Mouse (Mus musculus) myocyte (in vitro differentiated cells): ENCODE data around the gene Bub1. TPM values are rescaled to one million over a fixed set of nuclear protein-coding genes. Genes with fewer than 3 reads are reported as not detected.

ENCODE experiments used
- H3K27me3 ChIP-seq: one replicate; pipeline ENCODE4 v1.6.1; 2011; ENCODE audit not compliant: control insufficient read depth, insufficient read depth, insufficient read length
- H3K36me3 ChIP-seq: one replicate; pipeline ENCODE4 v1.6.1; 2011; ENCODE audit not compliant: control insufficient read depth, insufficient read depth
- H3K4me2 ChIP-seq: one replicate; pipeline ENCODE4 v1.6.1; 2011; ENCODE audit warnings: low read depth, control low read depth
- H3K4me3 ChIP-seq: one replicate; pipeline ENCODE4 v1.5.1; 2011; ENCODE audit warnings: mild to moderate bottlenecking, control low read depth, moderate library complexity
- H3K79me2 ChIP-seq: one replicate; pipeline ENCODE4 v1.6.1; 2011; ENCODE audit not compliant: control insufficient read depth, insufficient read depth
- H3ac ChIP-seq: one replicate; pipeline ENCODE4 v1.6.1; 2011; ENCODE audit not compliant: control insufficient read depth, insufficient read length
- CEBPB ChIP-seq: IDR thresholded peaks from 2 replicates; pipeline ENCODE4 v1.6.1; 2011; ENCODE audit warnings: mild to moderate bottlenecking, moderate library complexity; ENCODE audit not compliant: poor library complexity, insufficient read depth, severe bottlenecking
- E2F4 ChIP-seq: IDR thresholded peaks from one replicate; pipeline ENCODE4 v1.6.1; 2011; ENCODE audit warnings: mild to moderate bottlenecking, control low read depth, moderate library complexity; ENCODE audit not compliant: insufficient read depth
- MAX ChIP-seq: IDR thresholded peaks from one replicate; pipeline ENCODE4 v1.6.1; 2011; ENCODE audit warnings: low read depth, mild to moderate bottlenecking, control low read depth
- MYOD1 ChIP-seq, 3 experiments: IDR thresholded peaks; one replicate each; pipeline ENCODE4 v1.6.1; 2011; ENCODE audit warnings: control low read depth in 2 of 3, low read depth in 2 of 3, mild to moderate bottlenecking in 2 of 3, moderate library complexity in 1 of 3; ENCODE audit not compliant: insufficient read length in 2 of 3, control insufficient read depth in 1 of 3
- MYOG ChIP-seq, 3 experiments: IDR thresholded peaks; one replicate each; pipeline ENCODE4 v1.6.1; 2011; ENCODE audit warnings: control low read depth in 2 of 3, low read depth in 2 of 3, mild to moderate bottlenecking in 2 of 3; ENCODE audit not compliant: insufficient read length in 2 of 3, control insufficient read depth in 1 of 3, insufficient read depth in 1 of 3
- POLR2A ChIP-seq: IDR thresholded peaks from one replicate; pipeline ENCODE4 v1.6.1; 2011; ENCODE audit warnings: low read depth, mild to moderate bottlenecking, control low read depth, moderate library complexity; ENCODE audit not compliant: insufficient read length
- POLR2AphosphoS2 ChIP-seq: IDR thresholded peaks from one replicate; pipeline ENCODE4 v1.6.1; 2011; ENCODE audit warnings: low read depth, control low read depth; ENCODE audit not compliant: insufficient read length
- REST ChIP-seq: IDR thresholded peaks from one replicate; pipeline ENCODE4 v1.6.1; 2011; ENCODE audit warnings: mild to moderate bottlenecking, control low read depth, moderate library complexity; ENCODE audit not compliant: insufficient read depth, insufficient read length
- SRF ChIP-seq: IDR thresholded peaks from one replicate; pipeline ENCODE4 v1.6.1; 2011; ENCODE audit warnings: low read depth; ENCODE audit not compliant: control insufficient read depth, insufficient read length
- TCF12 ChIP-seq: IDR thresholded peaks from one replicate; pipeline ENCODE4 v1.6.1; 2011; ENCODE audit warnings: mild to moderate bottlenecking, control low read depth; ENCODE audit not compliant: poor library complexity, insufficient read depth, severe bottlenecking
- TCF3 ChIP-seq: IDR thresholded peaks from one replicate; pipeline ENCODE4 v1.6.1; 2011; ENCODE audit warnings: low read depth, control low read depth; ENCODE audit not compliant: insufficient read length
- USF1 ChIP-seq: IDR thresholded peaks from one replicate; pipeline ENCODE4 v1.6.1; 2011; ENCODE audit warnings: low read depth, mild to moderate bottlenecking, control low read depth, moderate library complexity
- polyA plus RNA-seq: library from polyadenylated mRNA; unstranded; fragments of >200 nt; fragmentation: generic; extraction: Trizol; gene quantifications from one replicate; pipeline ENCODE4 v1.2.1, GENCODE M21; 2012; ENCODE audit warnings: missing spikeins

Bub1 gene
- 4.3 TPM for polyA plus RNA-seq

- H3K79me2 ChIP-seq: peaks cover 22% of the 10 kb centered on the region
- peak; percentile 34 for TF ChIP-seq USF1
- TF ChIP-seq E2F4: peak; percentile 100
- peak; percentile 38 for TF ChIP-seq POLR2A
- no peak for TF ChIP-seq MYOG (IDR thresholded peaks at IDR 0.05; ENCODE audit: control insufficient read depth in 1 of 3, insufficient read depth in 1 of 3, insufficient read length in 2 of 3, low read depth in 2 of 3)
- no peak for TF ChIP-seq SRF
- H3K4me2 ChIP-seq: peak within 1 kb of the TSS; percentile 78
- H3K27me3 ChIP-seq: no peaks in the 10 kb centered on the region
- H3ac ChIP-seq: no peak within 1 kb of the TSS
- peak within 1 kb of the TSS; percentile 80 for H3K4me3 ChIP-seq
- H3K36me3 ChIP-seq: peaks cover 8% of the 10 kb centered on the region
These were observed at the start of gene Bub1 for GRCm38 (mm10) chr2:127831401-127832102. Gene Bub1, minus strand, starts transcription at chr2:127831865.

DNA sequence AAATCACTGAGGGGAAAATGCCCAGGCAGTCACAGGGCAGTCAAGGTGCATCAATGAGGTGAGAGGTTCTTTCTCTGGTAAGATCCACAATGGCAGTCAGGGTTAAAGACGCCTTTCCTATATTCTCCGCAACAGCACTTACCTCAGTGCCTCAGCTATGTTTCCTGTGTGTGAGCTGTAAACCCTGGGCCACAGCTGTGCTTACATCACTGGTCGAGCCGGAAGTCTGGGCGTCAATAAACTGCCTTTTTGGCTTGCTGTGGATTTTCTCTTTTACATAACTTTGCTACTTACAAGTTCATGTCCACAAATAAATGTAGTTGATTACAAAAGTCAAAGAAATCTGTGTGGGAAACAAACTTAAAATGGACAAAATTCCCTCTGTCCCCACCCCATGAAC, 49.4 kb upstream of the Bub1 start:
- no peak for TF ChIP-seq E2F4
- no peak for TF ChIP-seq TCF12
- no peak for TF ChIP-seq POLR2A
- no peak for TF ChIP-seq MYOD1 (IDR thresholded peaks at IDR 0.05; ENCODE audit: control insufficient read depth in 1 of 3, insufficient read length in 2 of 3, low read depth in 2 of 3)
- TF ChIP-seq POLR2AphosphoS2: no peak
- TF ChIP-seq MYOG (IDR thresholded peaks at IDR 0.05; ENCODE audit: control insufficient read depth in 1 of 3, insufficient read depth in 1 of 3, insufficient read length in 2 of 3, low read depth in 2 of 3): no peak
- no peak overlapping the region for H3K4me2 ChIP-seq
- no peak overlapping the region for H3ac ChIP-seq
- no peak overlapping the region for H3K4me3 ChIP-seq
- no peaks in the 10 kb centered on the region for H3K79me2 ChIP-seq
- H3K27me3 ChIP-seq: peaks cover 20% of the 10 kb centered on the region
- no peaks in the 10 kb centered on the region for H3K36me3 ChIP-seq

GRCm38 (mm10) chr2:127864381-127864780, 32.7 kb upstream of the Bub1 start:
- Histone ChIP-seq H3K79me2 (no peaks in the 10 kb centered on the region), H3K4me2 (no peak overlapping the region), H3K27me3 (peaks cover 8% of the 10 kb centered on the region), H3ac (no peak overlapping the region), H3K36me3 (no peaks in the 10 kb centered on the region), H3K4me3 (no peak overlapping the region)
- TF ChIP-seq MYOD1 (IDR thresholded peaks at IDR 0.05; ENCODE audit: control insufficient read depth in 1 of 3, insufficient read length in 2 of 3, low read depth in 2 of 3) (no peak), E2F4 (no peak), TCF12 (no peak), SRF (no peak), TCF3 (no peak), POLR2A (no peak), MYOG (IDR thresholded peaks at IDR 0.05; ENCODE audit: control insufficient read depth in 1 of 3, insufficient read depth in 1 of 3, insufficient read length in 2 of 3, low read depth in 2 of 3) (no peak), MAX (no peak), REST (no peak), USF1 (no peak), POLR2AphosphoS2 (no peak), CEBPB (no peak)

- Histone ChIP-seq H3K36me3 (no peaks in the 10 kb centered on the region), H3K4me3 (no peak overlapping the region), H3ac (no peak overlapping the region), H3K27me3 (no peaks in the 10 kb centered on the region), H3K4me2 (peak overlapping the region; percentile 30), H3K79me2 (no peaks in the 10 kb centered on the region)
- TF ChIP-seq MYOD1 (IDR thresholded peaks at IDR 0.05; ENCODE audit: control insufficient read depth in 1 of 3, insufficient read length in 2 of 3, low read depth in 2 of 3) (no peak), TCF12 (no peak), MYOG (IDR thresholded peaks at IDR 0.05; ENCODE audit: control insufficient read depth in 1 of 3, insufficient read depth in 1 of 3, insufficient read length in 2 of 3, low read depth in 2 of 3) (peak in 1 of 3 experiments; percentile 20), CEBPB (0 out of 2 replicates have a peak, but pooled peaks have one; percentile 9)
These were observed 22.8 kb upstream of the Bub1 start for GRCm38 (mm10) chr2:127854332-127854991.

GRCm38 (mm10) chr2:127850371-127850770, 18.7 kb upstream of the Bub1 start:
- no peak overlapping the region for H3ac ChIP-seq
- TF ChIP-seq MYOD1 (IDR thresholded peaks at IDR 0.05; ENCODE audit: control insufficient read depth in 1 of 3, insufficient read length in 2 of 3, low read depth in 2 of 3) (peak in 1 of 3 experiments; percentile 33), USF1 (no peak), TCF3 (no peak), E2F4 (no peak), POLR2A (no peak), POLR2AphosphoS2 (no peak), TCF12 (no peak), SRF (no peak), MYOG (IDR thresholded peaks at IDR 0.05; ENCODE audit: control insufficient read depth in 1 of 3, insufficient read depth in 1 of 3, insufficient read length in 2 of 3, low read depth in 2 of 3) (peak in 1 of 3 experiments; percentile 39), REST (no peak)
- no peaks in the 10 kb centered on the region for H3K36me3 ChIP-seq
- no peaks in the 10 kb centered on the region for H3K27me3 ChIP-seq
- peak overlapping the region; percentile 40 for H3K4me2 ChIP-seq
- H3K79me2 ChIP-seq: no peaks in the 10 kb centered on the region
- no peak overlapping the region for H3K4me3 ChIP-seq
